Mouse (Mus musculus): ENCODE results near the gene Gm14419. TPM values are rescaled to one million over a fixed set of nuclear protein-coding genes. Genes with fewer than 3 reads are reported as not detected.

The Gm14419 gene
- 2.7 and 2.9 TPM in 2 replicates for polyA plus RNA-seq (2012; rRNA removed)

DNA sequence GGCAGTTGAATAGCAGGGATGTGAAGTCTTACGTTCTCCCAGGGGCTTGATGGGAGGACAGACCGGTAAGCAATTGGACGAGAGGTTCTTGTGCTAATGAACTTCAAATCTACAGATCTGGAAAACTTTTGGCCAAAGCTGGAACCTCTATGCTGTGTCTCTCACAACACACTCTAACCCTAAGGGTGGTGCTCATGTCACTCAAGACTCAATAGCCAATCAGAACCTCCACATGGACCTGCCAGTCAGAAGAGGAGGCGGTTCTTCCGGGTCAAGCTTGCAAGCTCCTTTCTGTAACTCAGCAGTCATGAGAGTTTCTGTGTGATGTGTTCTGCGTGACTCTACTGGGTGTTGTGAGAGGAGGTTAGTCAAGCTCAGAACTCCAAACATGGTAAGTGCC lies at the start of gene Gm14419:
Gene Gm14419 (plus strand): TSS at position 301 of the 400 bp plus-strand sequence.

Other genes starting within 250 kb of the Gm14419 start
- 7.1 and 7.4 TPM in 2 replicates for gene Gm14295, start 202.3 kb upstream of the Gm14419 start, polyA plus RNA-seq (2012; rRNA removed)
- gene Gm14408, start 169.8 kb upstream of the Gm14419 start, polyA plus RNA-seq (2012; rRNA removed): not detected in 2 replicates
- 9.9 and 10.2 TPM in 2 replicates for gene Gm14296, start 73.1 kb upstream of the Gm14419 start, polyA plus RNA-seq (2012; rRNA removed)
- gene Gm14401, start 73.4 kb downstream of the Gm14419 start, polyA plus RNA-seq (2012; rRNA removed): not detected in 2 replicates
- 26.7 and 27.1 TPM in 2 replicates for gene Gm14410, start 205.5 kb downstream of the Gm14419 start, polyA plus RNA-seq (2012; rRNA removed)